Mouse (Mus musculus): ENCODE results near the gene Mief1.

The Mief1 gene

DNA sequence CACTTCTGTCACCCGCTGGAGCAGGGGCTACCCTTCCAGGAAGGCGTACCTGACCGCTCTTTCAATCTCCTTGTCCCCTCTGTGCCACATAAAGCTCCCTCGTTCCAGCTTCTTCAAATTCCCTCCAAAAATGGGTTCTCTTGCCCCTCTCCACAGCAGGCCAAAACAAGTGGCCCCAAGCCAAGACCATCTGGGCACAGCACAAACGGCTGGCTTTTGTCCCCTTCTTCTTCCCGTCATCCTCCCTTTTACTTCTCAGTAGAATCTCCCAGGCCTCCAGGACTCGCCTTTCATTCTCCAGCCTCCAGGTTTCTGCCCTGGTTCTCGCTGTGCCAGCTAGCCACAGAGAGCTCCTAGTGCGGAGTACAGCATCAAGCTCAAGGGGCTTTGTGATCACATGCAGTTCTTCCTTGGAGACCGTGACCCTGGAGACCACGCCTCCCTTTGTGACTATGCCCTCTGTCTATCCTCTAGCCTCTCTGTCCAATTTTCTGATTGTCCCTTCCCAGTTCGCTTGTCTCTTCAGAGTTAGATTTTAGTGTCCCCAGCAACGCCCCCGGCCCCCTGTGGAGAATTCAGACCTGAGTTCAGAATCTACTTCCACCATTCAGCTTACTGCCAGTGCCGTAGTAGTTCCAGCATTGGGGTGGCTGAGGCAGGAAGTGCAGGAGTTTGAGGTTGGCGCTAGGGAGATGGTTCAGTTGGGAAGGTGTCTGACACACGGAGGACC is 5.6 kb upstream of the Mief1 start:
- DNase-seq (ENCODE audit: low read depth, low spot score): peak; percentile 62

DNA sequence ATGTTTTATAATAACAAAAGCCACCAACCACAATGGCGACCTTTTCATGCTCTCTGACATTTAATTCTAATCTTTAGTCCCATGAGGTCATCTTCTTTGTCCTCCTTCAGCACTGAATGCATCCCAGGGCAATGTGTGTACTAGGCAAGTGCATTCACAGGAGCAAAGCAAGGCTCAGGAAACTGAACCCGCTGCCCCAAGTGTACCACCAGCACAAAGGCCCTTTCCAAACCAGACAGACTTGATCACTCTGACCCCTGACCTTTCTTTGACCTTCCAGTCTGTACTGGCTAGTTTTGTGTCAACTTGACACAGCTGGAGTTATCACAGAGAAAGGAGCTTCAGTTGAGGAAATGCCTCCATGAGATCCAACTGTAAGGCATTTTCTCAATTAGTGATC is 1.5 kb upstream of the Mief1 start:
- peak; percentile 47 for DNase-seq (ENCODE audit: low read depth, low spot score)

GRCm38 (mm10) chr15:80233053-80233452 is 765 bp upstream of the Mief1 start:
- DNase-seq (ENCODE audit: low read depth, low spot score): no peak

- no peak for DNase-seq (ENCODE audit: low read depth, low spot score)
Measured at GRCm38 (mm10) chr15:80235535-80235934, 1.7 kb downstream of the Mief1 start, which contains the start of gene AC140267.1. AC140267.1 (plus strand) TSS chr15:80235835.

DNA sequence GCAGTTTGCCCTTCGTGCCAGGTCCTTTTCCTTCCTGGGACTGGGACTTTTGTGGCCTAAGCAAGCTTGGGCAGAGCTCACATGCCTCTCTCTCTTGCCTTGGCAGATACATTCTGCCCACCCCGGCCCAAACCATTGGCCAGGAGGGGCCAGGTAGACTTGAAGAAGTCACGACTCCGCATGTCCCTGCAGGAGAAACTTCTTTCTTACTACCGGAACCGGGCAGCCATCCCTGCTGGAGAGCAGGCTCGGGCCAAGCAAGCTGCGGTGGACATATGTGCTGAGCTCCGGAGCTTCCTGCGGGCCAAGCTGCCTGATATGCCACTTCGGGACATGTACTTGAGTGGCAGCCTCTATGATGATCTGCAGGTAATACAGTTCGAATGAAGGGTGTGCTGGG is 14.3 kb downstream of the Mief1 start:
- no peak for DNase-seq (ENCODE audit: low read depth, low spot score)

DNA sequence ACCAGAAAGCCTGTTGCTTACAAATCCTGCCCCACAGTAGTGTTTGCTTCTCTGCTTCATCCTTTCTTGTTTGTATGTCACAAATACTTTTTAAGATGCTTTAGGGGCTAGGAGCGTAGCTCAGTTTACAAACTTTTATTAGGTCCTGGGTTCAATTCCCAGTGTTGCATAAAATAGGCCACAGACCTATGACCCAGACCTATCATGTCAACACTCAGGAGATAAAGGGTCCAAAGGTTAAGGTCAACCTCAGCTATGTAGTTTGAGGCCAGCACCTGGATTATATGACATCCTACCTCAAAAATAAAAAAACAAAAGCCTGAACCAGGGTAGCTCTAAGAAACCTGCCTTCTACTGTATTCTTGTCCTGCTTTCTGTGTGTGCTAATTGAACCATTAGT is 14.8 kb downstream of the Mief1 start:
- no peak for DNase-seq (ENCODE audit: low read depth, low spot score)

GRCm38 (mm10) chr15:80249672-80250071 is 15.9 kb downstream of the Mief1 start:
- no peak for DNase-seq (ENCODE audit: low read depth, low spot score)

- no peak for DNase-seq (ENCODE audit: low read depth, low spot score)
Measured at GRCm38 (mm10) chr15:80250586-80250985, 16.8 kb downstream of the Mief1 start.

DNA sequence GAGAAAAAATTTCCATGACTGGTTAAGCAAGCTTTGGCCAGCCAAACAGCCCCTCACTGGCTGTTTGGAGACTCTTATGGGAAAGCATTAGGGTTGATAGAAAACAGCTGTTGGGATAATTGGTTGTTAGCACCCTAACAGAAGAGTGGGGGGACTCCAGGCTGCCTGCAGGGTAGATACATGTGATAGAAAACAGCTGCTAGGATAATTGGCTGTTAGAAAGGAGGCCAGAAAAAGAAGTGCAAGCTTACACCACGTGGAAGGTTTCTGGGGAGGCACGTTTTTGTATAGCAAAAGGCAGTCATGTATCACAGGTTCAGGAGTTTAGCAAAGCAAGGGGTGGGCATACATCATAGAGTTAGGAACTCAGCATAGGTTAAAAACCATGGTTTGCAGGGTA is 19.7 kb downstream of the Mief1 start:
- DNase-seq (ENCODE audit: low read depth, low spot score): no peak

- no peak for DNase-seq (ENCODE audit: low read depth, low spot score)
Measured at GRCm38 (mm10) chr15:80254207-80254606, 20.4 kb downstream of the Mief1 start.

DNA sequence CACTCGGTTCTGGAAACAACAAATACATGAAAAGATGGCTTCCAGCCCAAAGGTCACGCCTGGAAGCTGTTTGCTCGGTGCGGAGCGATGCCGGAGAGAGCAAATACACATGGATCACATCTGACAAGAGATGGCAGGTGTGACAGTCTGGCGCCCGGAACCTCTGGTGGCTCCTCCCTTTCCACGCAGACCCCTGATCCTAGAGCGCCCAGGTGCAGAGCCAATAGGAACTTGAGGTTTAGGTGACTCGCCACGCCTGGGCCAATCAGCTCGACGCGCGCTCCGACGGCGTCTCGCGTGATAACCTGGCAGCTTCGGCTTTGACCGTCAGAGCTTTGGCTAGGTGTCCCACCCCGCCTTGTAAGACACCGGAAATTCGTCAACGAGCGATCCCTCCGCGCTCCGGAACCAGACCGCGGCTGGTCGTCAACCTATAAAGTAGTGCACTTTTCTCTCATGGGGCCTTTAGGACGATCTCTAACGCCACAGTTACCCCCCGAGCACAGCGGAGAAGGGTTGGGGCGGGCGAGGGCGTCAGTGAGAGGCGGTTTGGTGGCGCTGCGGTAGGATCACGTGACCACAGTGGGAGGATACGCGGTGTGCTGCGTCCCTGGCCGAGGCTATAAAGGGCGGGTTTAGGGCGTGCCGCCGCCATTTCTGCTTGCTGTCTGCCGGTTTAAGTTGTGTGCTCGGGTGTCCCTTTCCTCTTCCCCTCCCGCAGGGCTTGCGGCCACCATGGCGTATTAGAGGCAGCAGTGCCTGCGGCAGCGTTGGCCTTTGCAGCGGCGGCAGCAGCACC is 21.2 kb downstream of the Mief1 start, which contains the start of gene Atf4:
Gene Atf4, plus strand, starts transcription at position 338 of the 799 bp plus-strand sequence.
- DNase-seq (ENCODE audit: low read depth, low spot score): peak; percentile 99

DNA sequence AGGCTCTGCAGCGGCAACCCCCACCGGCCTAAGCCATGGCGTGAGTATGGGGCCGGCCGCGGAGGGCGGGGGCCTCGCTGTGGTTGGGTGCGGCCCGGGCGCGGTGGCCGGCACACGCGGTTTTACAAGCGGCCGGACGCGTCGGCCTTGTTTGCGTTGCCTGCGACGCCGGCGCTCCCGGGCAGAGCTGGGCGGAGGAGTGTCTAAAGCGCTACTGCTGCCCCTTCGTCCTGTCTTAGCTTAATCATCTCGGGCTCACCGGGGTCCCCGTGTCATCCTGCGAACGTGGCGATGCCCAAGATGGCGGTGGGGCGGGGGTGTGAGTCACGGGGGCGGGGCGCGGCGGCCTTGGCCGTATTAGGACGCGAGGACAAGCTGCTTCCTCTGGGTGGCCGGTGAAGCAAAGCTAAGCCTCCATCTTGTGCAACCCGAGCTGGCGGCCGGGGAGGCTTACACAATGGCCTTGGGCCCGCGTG is 21.9 kb downstream of the Mief1 start:
- DNase-seq (ENCODE audit: low read depth, low spot score): peak; percentile 87

DNA sequence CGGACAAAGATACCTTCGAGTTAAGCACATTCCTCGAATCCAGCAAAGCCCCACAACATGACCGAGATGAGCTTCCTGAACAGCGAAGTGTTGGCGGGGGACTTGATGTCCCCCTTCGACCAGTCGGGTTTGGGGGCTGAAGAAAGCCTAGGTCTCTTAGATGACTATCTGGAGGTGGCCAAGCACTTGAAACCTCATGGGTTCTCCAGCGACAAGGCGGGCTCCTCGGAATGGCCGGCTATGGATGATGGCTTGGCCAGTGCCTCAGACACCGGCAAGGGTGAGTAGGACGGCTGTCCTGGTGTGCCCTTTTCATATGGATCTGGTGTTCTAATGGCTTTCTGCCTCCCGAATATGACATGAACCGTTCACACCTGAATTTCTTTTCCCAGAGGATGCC is 22.4 kb downstream of the Mief1 start:
- DNase-seq (ENCODE audit: low read depth, low spot score): no peak

DNA sequence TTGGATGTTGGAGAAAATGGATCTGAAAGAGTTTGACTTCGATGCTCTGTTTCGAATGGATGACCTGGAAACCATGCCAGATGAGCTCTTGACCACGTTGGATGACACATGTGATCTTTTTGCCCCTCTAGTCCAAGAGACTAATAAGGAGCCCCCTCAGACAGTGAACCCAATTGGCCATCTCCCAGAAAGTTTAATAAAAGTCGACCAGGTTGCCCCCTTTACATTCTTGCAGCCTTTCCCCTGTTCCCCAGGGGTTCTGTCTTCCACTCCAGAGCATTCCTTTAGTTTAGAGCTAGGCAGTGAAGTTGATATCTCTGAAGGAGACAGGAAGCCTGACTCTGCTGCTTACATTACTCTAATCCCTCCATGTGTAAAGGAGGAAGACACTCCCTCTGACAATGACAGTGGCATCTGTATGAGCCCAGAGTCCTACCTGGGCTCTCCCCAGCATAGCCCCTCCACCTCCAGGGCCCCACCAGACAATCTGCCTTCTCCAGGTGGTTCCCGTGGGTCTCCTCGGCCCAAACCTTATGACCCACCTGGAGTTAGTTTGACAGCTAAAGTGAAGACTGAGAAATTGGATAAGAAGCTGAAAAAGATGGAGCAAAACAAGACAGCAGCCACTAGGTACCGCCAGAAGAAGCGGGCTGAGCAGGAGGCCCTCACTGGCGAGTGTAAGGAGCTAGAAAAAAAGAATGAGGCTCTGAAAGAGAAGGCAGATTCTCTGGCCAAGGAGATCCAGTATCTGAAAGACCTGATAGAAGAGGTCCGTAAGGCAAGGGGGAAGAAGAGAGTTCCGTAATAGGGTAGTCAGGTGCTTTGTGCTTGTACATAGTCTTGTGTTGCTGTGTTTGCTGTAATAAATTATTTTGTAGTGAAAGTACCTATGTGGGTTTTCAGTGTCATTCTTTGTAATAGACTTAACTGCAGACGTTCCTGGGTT is 23.1 kb downstream of the Mief1 start:
- no peak for DNase-seq (ENCODE audit: low read depth, low spot score)

- peak; percentile 59 for DNase-seq (ENCODE audit: low read depth, low spot score)
Measured at GRCm38 (mm10) chr15:80257602-80258239, 23.9 kb downstream of the Mief1 start.

GRCm38 (mm10) chr15:80258240-80259170 is 24.7 kb downstream of the Mief1 start:
- peak; percentile 81 for DNase-seq (ENCODE audit: low read depth, low spot score)

GRCm38 (mm10) chr15:80259406-80260045 is 25.7 kb downstream of the Mief1 start:
- DNase-seq (ENCODE audit: low read depth, low spot score): peak; percentile 67

GRCm38 (mm10) chr15:80260677-80261076 is 26.9 kb downstream of the Mief1 start:
- DNase-seq (ENCODE audit: low read depth, low spot score): peak; percentile 83

DNA sequence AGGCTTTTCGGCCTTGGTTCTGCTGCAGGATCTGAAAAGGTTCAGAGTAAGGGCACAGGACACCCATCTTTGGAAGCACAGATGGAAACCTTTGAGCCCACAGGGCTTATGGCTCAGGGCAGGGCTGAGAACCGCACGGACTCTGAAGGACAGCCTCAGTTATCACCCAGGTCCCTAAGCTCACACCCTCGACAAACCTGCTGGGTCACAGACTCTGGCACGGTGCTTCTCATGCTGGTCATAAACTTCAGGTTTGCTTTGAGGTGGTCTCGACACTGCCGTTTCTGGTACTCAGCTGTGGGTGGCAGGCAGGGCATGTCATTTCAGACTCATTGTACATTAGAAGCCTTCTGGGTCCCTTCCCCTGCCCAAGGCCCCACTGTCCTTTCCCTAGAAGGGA is 27.3 kb downstream of the Mief1 start:
- no peak for DNase-seq (ENCODE audit: low read depth, low spot score)
